ENCODE assay signal across 28 mouse cellular contexts in genomic region chrX:145406052-145406451, GRCm38 (mm10). TPM values are rescaled to one million over a fixed set of nuclear protein-coding genes. Genes with fewer than 3 reads are reported as not detected.
DNase-seq lines count a peak whose midpoint lies in the region; ATAC-seq and TF ChIP-seq lines count a peak whose summit lies in the region.
"Had no signal": no experiment of that assay in that cellular context is flagged by ENCODE, and none has a peak within 500 bp of the region (broad histone marks: within the 10 kb centered on the region; RNA-seq: fewer than 3 reads in every experiment).

No protein-coding gene starts in this region.

- 41% methylated on average over 4 of the region's 4 CpGs for WGBS in liver, embryonic 12.5 days (ENCODE audit: insufficient replicate concordance)
- 18% methylated on average over 4 of the region's 4 CpGs for WGBS in liver, embryonic 14.5 days (ENCODE audit: insufficient replicate concordance)

- H3K4me3 ChIP-seq in liver, embryonic 12.5 days, result no peak overlapping the region
- H3K4me3 ChIP-seq in liver, embryonic 14.5 days (ENCODE audit: insufficient read depth in 1 of 2, low read depth in 2 of 2, low read length in 2 of 2), result no peak overlapping the region
- H3K4me3 ChIP-seq: forebrain, embryonic 10.5 days; forebrain, embryonic 13.5 days; heart, adult 2 months; heart, embryonic 10.5 days; heart, embryonic 13.5 days had no signal

- no peaks in the 10 kb centered on the region for H3K27me3 ChIP-seq in liver, embryonic 12.5 days (replicated peaks)
- no peaks in the 10 kb centered on the region for H3K27me3 ChIP-seq in liver, embryonic 14.5 days (ENCODE audit: control insufficient read depth, insufficient read depth, low read length)
- H3K27me3 ChIP-seq: CH12.LX; forebrain, embryonic 13.5 days; heart, embryonic 13.5 days had no signal

- no peaks in the 10 kb centered on the region for H3K4me1 ChIP-seq in liver, embryonic 12.5 days
- 0 out of 4 replicates have a peak, but pooled peaks cover 0 to 2% of the 10 kb centered on the region in 2 experiments for H3K4me1 ChIP-seq in liver, embryonic 14.5 days (replicated peaks; ENCODE audit: control insufficient read depth in 2 of 2, insufficient read depth in 2 of 2, low read length in 1 of 2)
- H3K4me1 ChIP-seq: forebrain, embryonic 10.5 days; forebrain, embryonic 13.5 days; heart, embryonic 10.5 days; heart, embryonic 13.5 days had no signal

- no peak for DNase-seq in liver
- no peak for DNase-seq in liver, embryonic 14.5 days (ENCODE audit: low read depth in 3 of 3, low spot score in 3 of 3)
- no peak for DNase-seq in urinary bladder, adult 2 months (ENCODE audit: low spot score)
- no peak for DNase-seq in left cerebral cortex, postnatal 10 days (ENCODE audit: extremely low spot score in 1 of 2, low spot score in 2 of 2)
- DNase-seq: adrenal gland, adult 8-10 months; adrenal gland, postnatal 25 days; B cell, adult 2 months; cerebellum, adult 11-12 months; cerebellum, adult 8-10 months; cerebellum, postnatal 10 days; cerebellum, postnatal 36 days; gastrocnemius, postnatal 10 days; gastrocnemius, postnatal 36 days; heart, adult 2 months; heart, postnatal 14 days; heart, postnatal 4 days had no signal

- peak; percentile 60; the same call in 1 of the 2 replicates for ATAC-seq in liver, embryonic 12.5 days
- peak; percentile 58; the same call in 1 of the 2 replicates for ATAC-seq in liver, embryonic 14.5 days (ENCODE audit: insufficient read depth)
- ATAC-seq in megakaryocyte-erythroid progenitor cell, adult 5-6 weeks (replicated peaks; ENCODE audit: low FRiP score, low TSS enrichment, poor library complexity, severe bottlenecking), result peak; percentile 87
- ATAC-seq: forebrain, embryonic 13.5 days; forebrain, embryonic 16.5 days; hindbrain, postnatal 0 days had no signal

- intact Hi-C loops in left cerebral cortex, postnatal 10 days (cut with DNase I), result no loop called here

- no peak overlapping the region for H3K4me2 ChIP-seq in liver, embryonic 12.5 days
- no peak overlapping the region for H3K4me2 ChIP-seq in liver, embryonic 14.5 days (ENCODE audit: low read depth)
- H3K4me2 ChIP-seq: forebrain, embryonic 13.5 days; heart, embryonic 13.5 days; hindbrain, embryonic 14.5 days had no signal

- 0 out of 2 replicates have a peak, but pooled peaks have one; percentile 21 for TF ChIP-seq EP300 in liver, embryonic 14.5 days (IDR thresholded peaks at IDR 0.05; ENCODE audit: low read depth)

- H3K27ac ChIP-seq in liver, embryonic 12.5 days, result no peak overlapping the region
- H3K27ac ChIP-seq in liver, embryonic 14.5 days, result no peak overlapping the region
- H3K27ac ChIP-seq: forebrain, embryonic 10.5 days; forebrain, embryonic 13.5 days; heart, adult 2 months; heart, embryonic 10.5 days; heart, embryonic 13.5 days; hindbrain, embryonic 14.5 days; hindbrain, postnatal 0 days had no signal

- H3K9ac ChIP-seq in liver, embryonic 12.5 days, result no peak overlapping the region
- no peak overlapping the region for H3K9ac ChIP-seq in liver, embryonic 14.5 days (replicated peaks)
- H3K9ac ChIP-seq: forebrain, embryonic 13.5 days; heart, embryonic 13.5 days; hindbrain, embryonic 14.5 days had no signal

- no peaks in the 10 kb centered on the region for H3K9me3 ChIP-seq in liver, embryonic 12.5 days (replicated peaks)
- no peaks in the 10 kb centered on the region for H3K9me3 ChIP-seq in liver, embryonic 14.5 days (ENCODE audit: control insufficient read depth, low read length)
- H3K9me3 ChIP-seq: forebrain, embryonic 10.5 days; forebrain, embryonic 13.5 days; G1E; heart, embryonic 10.5 days; heart, embryonic 13.5 days had no signal

- H3K36me3 ChIP-seq in liver, embryonic 12.5 days, result no peaks in the 10 kb centered on the region
- no peaks in the 10 kb centered on the region for H3K36me3 ChIP-seq in liver, embryonic 14.5 days (replicated peaks; ENCODE audit: control insufficient read depth, insufficient read depth, low read depth)
- H3K36me3 ChIP-seq: forebrain, embryonic 10.5 days; G1E; heart, embryonic 10.5 days; heart, embryonic 13.5 days had no signal

- no peak for TF ChIP-seq CTCF in liver, embryonic 14.5 days (IDR thresholded peaks at IDR 0.05; ENCODE audit: low read depth)

RNA-seq across cellular contexts. Expression of gene Lhfpl1, which starts 57.2 kb away (rescaled TPM):
- 0.10 TPM in 1 of 2 replicates, not detected in the other for polyA plus RNA-seq in liver, embryonic 12.5 days (2016; fragmentation: Nextera tagmentation; extraction: Ambion mirVana)
- 0.02 and 0.09 TPM in 2 replicates for polyA plus RNA-seq in liver, embryonic 14.5 days (2012; rRNA removed)
- polyA plus RNA-seq in liver, embryonic 14.5 days (2014; fragmentation: Nextera tagmentation; extraction: Ambion mirVana), result 0.06 TPM in 1 of 2 replicates, not detected in the other
- not detected in 2 replicates for total RNA-seq in megakaryocyte-erythroid progenitor cell, adult 5-6 weeks (2014; fragmentation: Nextera tagmentation)
- total RNA-seq in megakaryocyte-erythroid progenitor cell, adult 5-6 weeks (2017), result not detected in 2 replicates
- 1.3 and 1.5 TPM in 2 replicates for polyA plus RNA-seq in urinary bladder, adult 2 months (2012; rRNA removed)
- under 1 TPM; 0.24 to 0.85 TPM for total RNA-seq in left cerebral cortex, postnatal 10 days (2021)
- total RNA-seq: adrenal gland, adult 8-10 months; adrenal gland, postnatal 25 days; CH12.LX; G1E; granulocyte monocyte progenitor cell, adult 5-6 weeks; heart, adult 2 months; heart, postnatal 14 days; heart, postnatal 4 days; hindbrain, postnatal 0 days had no signal
- polyA plus RNA-seq: G1E; heart, adult 2 months; hindbrain, embryonic 14.5 days had no signal
